Mouse (Mus musculus) right cerebral cortex, adult 2 months (tissue): ENCODE results near the gene Ahnak2.

Source experiments
- DNase-seq, 2 experiments: peaks; one replicate each; pipeline ENCODE4 v3.0.0; 2021 to 2022; ENCODE audit warnings: low spot score in 2 of 2

Gene Ahnak2

GRCm38 (mm10) chr12:112760154-112760926, 42.1 kb downstream of the Ahnak2 start, which contains the start of gene Pld4:
TSS of gene Pld4 (plus strand) at chr12:112760655.
- no peak for DNase-seq

GRCm38 (mm10) chr12:112759471-112759870, 43.0 kb downstream of the Ahnak2 start:
- DNase-seq = no peak

GRCm38 (mm10) chr12:112757896-112758295, 44.6 kb downstream of the Ahnak2 start:
- no peak for DNase-seq

- DNase-seq = no peak
These were observed 46.6 kb downstream of the Ahnak2 start for GRCm38 (mm10) chr12:112755900-112756299.

GRCm38 (mm10) chr12:112752399-112752798, 50.1 kb downstream of the Ahnak2 start:
- DNase-seq = no peak

GRCm38 (mm10) chr12:112750976-112751375, 51.5 kb downstream of the Ahnak2 start:
- no peak for DNase-seq

- no peak for DNase-seq
These were observed 54.9 kb downstream of the Ahnak2 start for GRCm38 (mm10) chr12:112747606-112747970.

- peak in 1 of 2 experiments; percentile 50 for DNase-seq
These were observed 55.5 kb downstream of the Ahnak2 start for GRCm38 (mm10) chr12:112746808-112747605.

GRCm38 (mm10) chr12:112746461-112746807, 56.0 kb downstream of the Ahnak2 start:
- no peak for DNase-seq

- DNase-seq = no peak
These were observed 56.7 kb downstream of the Ahnak2 start for GRCm38 (mm10) chr12:112745716-112746115.

- DNase-seq = no peak
These were observed 57.4 kb downstream of the Ahnak2 start for GRCm38 (mm10) chr12:112744891-112745580.

GRCm38 (mm10) chr12:112744211-112744610, 58.2 kb downstream of the Ahnak2 start:
- DNase-seq = no peak

- peak; percentile 88 to 89 for DNase-seq
These were observed 59.1 kb downstream of the Ahnak2 start for GRCm38 (mm10) chr12:112743168-112743975.

- DNase-seq = no peak
These were observed 59.7 kb downstream of the Ahnak2 start for GRCm38 (mm10) chr12:112742768-112743167.

- no peak for DNase-seq
These were observed 63.4 kb downstream of the Ahnak2 start for GRCm38 (mm10) chr12:112739023-112739568.

GRCm38 (mm10) chr12:112738281-112739022, 64.0 kb downstream of the Ahnak2 start:
- DNase-seq = no peak

- peak in 1 of 2 experiments; percentile 61 for DNase-seq
These were observed 64.7 kb downstream of the Ahnak2 start for GRCm38 (mm10) chr12:112737761-112738160.

- DNase-seq = no peak
These were observed 65.4 kb downstream of the Ahnak2 start for GRCm38 (mm10) chr12:112737081-112737480.

GRCm38 (mm10) chr12:112736636-112736925, 65.9 kb downstream of the Ahnak2 start:
- no peak for DNase-seq

- no peak for DNase-seq
These were observed 66.4 kb downstream of the Ahnak2 start for GRCm38 (mm10) chr12:112735896-112736635.
